Mouse (Mus musculus) adipocyte (in vitro differentiated cells): ENCODE data around the gene Ikzf1.
A peak's percentile ranks its signal among the peaks of the same experiment; 100 is the strongest.

Experiments
- DNase-seq: peaks from one replicate; pipeline ENCODE4 v3.0.0-alpha.2; 2016; ENCODE audit warnings: low spot score

The Ikzf1 gene

GRCm38 (mm10) chr11:11766736-11767135 lies 81.9 kb downstream of the Ikzf1 start:
- no peak for DNase-seq

GRCm38 (mm10) chr11:11768057-11768456 lies 83.3 kb downstream of the Ikzf1 start:
- no peak for DNase-seq

- no peak for DNase-seq
Measured at GRCm38 (mm10) chr11:11769281-11769680, 84.5 kb downstream of the Ikzf1 start.

- no peak for DNase-seq
Measured at GRCm38 (mm10) chr11:11770691-11771090, 85.9 kb downstream of the Ikzf1 start.

- no peak for DNase-seq
Measured at GRCm38 (mm10) chr11:11772196-11772595, 87.4 kb downstream of the Ikzf1 start.

GRCm38 (mm10) chr11:11774384-11774783 lies 89.6 kb downstream of the Ikzf1 start:
- no peak for DNase-seq

- DNase-seq, result no peak
Measured at GRCm38 (mm10) chr11:11774893-11775292, 90.1 kb downstream of the Ikzf1 start.

GRCm38 (mm10) chr11:11776071-11776821 lies 91.4 kb downstream of the Ikzf1 start:
- peak; percentile 11 for DNase-seq

GRCm38 (mm10) chr11:11776822-11777174 lies 92.0 kb downstream of the Ikzf1 start:
- no peak for DNase-seq

GRCm38 (mm10) chr11:11777246-11777645 lies 92.4 kb downstream of the Ikzf1 start:
- DNase-seq, result no peak

- no peak for DNase-seq
Measured at GRCm38 (mm10) chr11:11777796-11778195, 93.0 kb downstream of the Ikzf1 start.

- no peak for DNase-seq
Measured at GRCm38 (mm10) chr11:11778345-11778744, 93.5 kb downstream of the Ikzf1 start.

GRCm38 (mm10) chr11:11781728-11782127 lies 96.9 kb downstream of the Ikzf1 start:
- no peak for DNase-seq

- peak; percentile 50 for DNase-seq
Measured at GRCm38 (mm10) chr11:11785457-11785856, 100.7 kb downstream of the Ikzf1 start.

GRCm38 (mm10) chr11:11788521-11788974 lies 103.7 kb downstream of the Ikzf1 start:
- peak; percentile 91 for DNase-seq

- DNase-seq, result no peak
Measured at GRCm38 (mm10) chr11:11794626-11795025, 109.8 kb downstream of the Ikzf1 start.

- no peak for DNase-seq
Measured at GRCm38 (mm10) chr11:11798690-11799089, 113.9 kb downstream of the Ikzf1 start.

GRCm38 (mm10) chr11:11800304-11800703 lies 115.5 kb downstream of the Ikzf1 start:
- no peak for DNase-seq

GRCm38 (mm10) chr11:11801067-11801466 lies 116.3 kb downstream of the Ikzf1 start:
- no peak for DNase-seq

- no peak for DNase-seq
Measured at GRCm38 (mm10) chr11:11804421-11804820, 119.6 kb downstream of the Ikzf1 start.

GRCm38 (mm10) chr11:11805951-11806350 lies 121.1 kb downstream of the Ikzf1 start:
- DNase-seq, result no peak

- DNase-seq, result no peak
Measured at GRCm38 (mm10) chr11:11808035-11808819, 123.4 kb downstream of the Ikzf1 start.

GRCm38 (mm10) chr11:11808820-11809403 lies 124.1 kb downstream of the Ikzf1 start, which contains the start of gene Fignl1:
TSS of gene Fignl1 (minus strand) at chr11:11808962.
- DNase-seq, result peak; percentile 97
